Mouse (Mus musculus) urinary bladder, adult 18-20 months (tissue): ENCODE measurements around the gene Gm732.

ENCODE experiments used
- DNase-seq, 2 experiments: peaks; one replicate each; pipeline ENCODE4 v3.0.0; 2022; ENCODE audit warnings: low spot score in 2 of 2, mixed read lengths in 2 of 2

Gene Gm732

DNA sequence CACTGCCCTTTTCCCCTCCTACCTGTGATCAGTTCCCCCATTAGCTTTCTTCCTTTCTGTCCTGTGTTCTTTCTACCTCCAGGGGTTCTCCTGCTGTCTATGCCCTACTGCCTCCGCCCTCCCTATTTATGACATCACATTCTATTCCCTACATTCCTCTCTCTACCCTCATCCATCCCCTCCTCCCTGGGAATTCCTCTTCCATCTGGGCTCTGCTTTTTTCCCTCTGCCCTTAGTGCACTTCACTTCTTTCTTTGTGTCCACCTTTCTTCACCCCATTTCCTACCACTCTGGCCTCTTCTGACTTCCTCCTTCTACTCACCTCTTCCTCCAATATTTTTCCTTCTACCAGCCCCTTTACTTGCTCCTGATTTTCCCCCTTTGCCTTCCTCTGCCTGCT lies at the start of gene Gm732:
Gene Gm732 (minus strand): TSS at position 101 of the 400 bp plus-strand sequence.
- DNase-seq, result no peak
